Mouse (Mus musculus): ENCODE results near the gene 2410004P03Rik. TPM values are rescaled to one million over a fixed set of nuclear protein-coding genes. Genes with fewer than 3 reads are reported as not detected.

Gene 2410004P03Rik
- polyA plus RNA-seq, 1 experiment from 2014 or later = 0.79 TPM

DNA sequence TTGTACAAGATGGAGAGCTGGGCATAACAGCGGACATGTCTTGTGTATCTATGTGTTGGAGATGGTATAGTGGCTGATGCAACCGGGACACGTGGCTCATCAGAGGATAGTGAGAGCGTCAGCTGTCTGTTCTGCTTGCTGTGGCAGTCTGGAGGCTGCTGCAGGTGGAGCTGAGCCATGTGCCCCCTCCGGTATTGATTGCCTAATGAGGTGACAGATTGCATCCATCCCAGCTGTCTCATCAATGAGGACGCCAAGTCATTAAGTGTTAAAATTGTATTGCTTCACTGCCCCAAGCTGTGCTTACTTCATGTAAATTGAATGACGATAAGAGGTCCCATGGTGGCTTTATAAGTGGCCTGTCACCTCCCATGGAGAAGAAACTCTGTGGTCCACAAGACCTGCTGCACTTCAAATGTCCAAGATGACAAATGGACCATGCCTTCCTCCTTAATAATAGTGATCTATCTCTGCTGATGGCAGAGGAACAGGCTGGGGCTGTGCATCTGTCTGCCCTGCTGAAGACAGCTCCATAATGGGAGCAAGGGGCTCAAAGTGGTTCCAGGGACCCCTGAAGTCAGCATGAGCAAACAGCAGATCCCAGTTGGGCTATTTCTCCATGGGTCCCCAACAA, 37.6 kb upstream of the 2410004P03Rik start:
- H3K4me1 ChIP-seq (ENCODE audit: control insufficient read depth, insufficient read depth, low read length) = no peaks in the 10 kb centered on the region
- 71% methylated on average over 7 of the region's 7 CpGs for WGBS
- ATAC-seq (replicated peaks; ENCODE audit: extremely low read depth, insufficient read depth, low FRiP score) = no peak

GRCm38 (mm10) chr12:17043311-17043710, 31.8 kb upstream of the 2410004P03Rik start:
- Histone ChIP-seq H3K27ac (ENCODE audit: low read length) (no peak overlapping the region), H3K9ac (ENCODE audit: low read length) (no peak overlapping the region), H3K4me2 (ENCODE audit: low read depth, low read length) (no peak overlapping the region), H3K36me3 (ENCODE audit: control insufficient read depth, insufficient read depth) (no peaks in the 10 kb centered on the region), H3K27me3 (ENCODE audit: control insufficient read depth, insufficient read depth, low read length) (no peaks in the 10 kb centered on the region), H3K4me3 (ENCODE audit: low read length) (no peak overlapping the region), H3K4me1 (ENCODE audit: control insufficient read depth, insufficient read depth, low read length) (no peaks in the 10 kb centered on the region), H3K9me3 (replicated peaks; ENCODE audit: control insufficient read depth, low read length) (no peaks in the 10 kb centered on the region)
- WGBS = 53% methylated on average over 5 of the region's 5 CpGs
- ATAC-seq (replicated peaks; ENCODE audit: extremely low read depth, insufficient read depth, low FRiP score) = no peak

More for the DNA sequence above, 37.6 kb upstream of the 2410004P03Rik start:
- H3K4me2 ChIP-seq (ENCODE audit: low read depth, low read length) = no peak overlapping the region
- no peak overlapping the region for H3K9ac ChIP-seq (ENCODE audit: low read length)
- no peak overlapping the region for H3K4me3 ChIP-seq (ENCODE audit: low read length)
- no peaks in the 10 kb centered on the region for H3K27me3 ChIP-seq (ENCODE audit: control insufficient read depth, insufficient read depth, low read length)
- no peaks in the 10 kb centered on the region for H3K36me3 ChIP-seq (ENCODE audit: control insufficient read depth, insufficient read depth)
- no peak overlapping the region for H3K27ac ChIP-seq (ENCODE audit: low read length)
- H3K9me3 ChIP-seq (replicated peaks; ENCODE audit: control insufficient read depth, low read length) = no peaks in the 10 kb centered on the region

GRCm38 (mm10) chr12:17040567-17040966, 29.0 kb upstream of the 2410004P03Rik start:
- H3K27ac ChIP-seq (ENCODE audit: low read length) = no peak overlapping the region
- H3K4me3 ChIP-seq (ENCODE audit: low read length) = no peak overlapping the region
- H3K4me2 ChIP-seq (ENCODE audit: low read depth, low read length) = no peak overlapping the region
- WGBS = 31% methylated on average over 1 of the region's 1 CpGs
- no peak overlapping the region for H3K9ac ChIP-seq (ENCODE audit: low read length)
- no peak for ATAC-seq (replicated peaks; ENCODE audit: extremely low read depth, insufficient read depth, low FRiP score)
- H3K4me1 ChIP-seq (ENCODE audit: control insufficient read depth, insufficient read depth, low read length) = no peaks in the 10 kb centered on the region
- no peaks in the 10 kb centered on the region for H3K36me3 ChIP-seq (ENCODE audit: control insufficient read depth, insufficient read depth)
- no peaks in the 10 kb centered on the region for H3K9me3 ChIP-seq (replicated peaks; ENCODE audit: control insufficient read depth, low read length)
- H3K27me3 ChIP-seq (ENCODE audit: control insufficient read depth, insufficient read depth, low read length) = no peaks in the 10 kb centered on the region

DNA sequence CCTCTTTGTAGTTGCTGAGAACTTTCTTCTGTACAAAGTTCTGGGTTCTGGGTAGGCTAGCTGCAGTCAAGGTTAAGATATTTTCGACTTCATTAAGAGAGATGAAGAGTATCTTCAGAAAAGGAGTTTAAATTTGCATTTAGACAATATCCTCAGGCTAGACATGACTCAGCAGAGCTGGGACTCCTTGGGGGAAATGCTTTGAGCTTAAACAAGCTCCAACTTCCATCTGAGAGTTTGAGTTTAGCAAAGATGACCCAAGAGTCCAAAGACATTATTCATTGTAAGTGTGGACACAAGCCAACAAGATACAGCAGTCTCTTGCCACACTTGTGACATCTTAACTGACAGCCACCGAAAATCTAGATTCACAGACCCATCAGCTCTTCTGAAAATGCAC, 27.9 kb upstream of the 2410004P03Rik start:
- no peaks in the 10 kb centered on the region for H3K4me1 ChIP-seq (ENCODE audit: control insufficient read depth, insufficient read depth, low read length)
- ATAC-seq (replicated peaks; ENCODE audit: extremely low read depth, insufficient read depth, low FRiP score) = no peak
- WGBS = 64% methylated on average over 2 of the region's 2 CpGs

GRCm38 (mm10) chr12:17038246-17038645, 26.7 kb upstream of the 2410004P03Rik start:
- no peak overlapping the region for H3K4me3 ChIP-seq (ENCODE audit: low read length)
- H3K36me3 ChIP-seq (ENCODE audit: control insufficient read depth, insufficient read depth) = no peaks in the 10 kb centered on the region
- no peak overlapping the region for H3K27ac ChIP-seq (ENCODE audit: low read length)
- H3K27me3 ChIP-seq (ENCODE audit: control insufficient read depth, insufficient read depth, low read length) = no peaks in the 10 kb centered on the region
- ATAC-seq (replicated peaks; ENCODE audit: extremely low read depth, insufficient read depth, low FRiP score) = no peak
- H3K9ac ChIP-seq (ENCODE audit: low read length) = no peak overlapping the region
- no peak overlapping the region for H3K4me2 ChIP-seq (ENCODE audit: low read depth, low read length)
- WGBS = 69% methylated on average over 6 of the region's 6 CpGs
- H3K9me3 ChIP-seq (replicated peaks; ENCODE audit: control insufficient read depth, low read length) = no peaks in the 10 kb centered on the region
- no peaks in the 10 kb centered on the region for H3K4me1 ChIP-seq (ENCODE audit: control insufficient read depth, insufficient read depth, low read length)

More for the DNA sequence above, 27.9 kb upstream of the 2410004P03Rik start:
- Histone ChIP-seq H3K27ac (ENCODE audit: low read length) (no peak overlapping the region), H3K4me3 (ENCODE audit: low read length) (no peak overlapping the region), H3K4me2 (ENCODE audit: low read depth, low read length) (no peak overlapping the region), H3K27me3 (ENCODE audit: control insufficient read depth, insufficient read depth, low read length) (no peaks in the 10 kb centered on the region), H3K9me3 (replicated peaks; ENCODE audit: control insufficient read depth, low read length) (no peaks in the 10 kb centered on the region), H3K9ac (ENCODE audit: low read length) (no peak overlapping the region), H3K36me3 (ENCODE audit: control insufficient read depth, insufficient read depth) (no peaks in the 10 kb centered on the region)

DNA sequence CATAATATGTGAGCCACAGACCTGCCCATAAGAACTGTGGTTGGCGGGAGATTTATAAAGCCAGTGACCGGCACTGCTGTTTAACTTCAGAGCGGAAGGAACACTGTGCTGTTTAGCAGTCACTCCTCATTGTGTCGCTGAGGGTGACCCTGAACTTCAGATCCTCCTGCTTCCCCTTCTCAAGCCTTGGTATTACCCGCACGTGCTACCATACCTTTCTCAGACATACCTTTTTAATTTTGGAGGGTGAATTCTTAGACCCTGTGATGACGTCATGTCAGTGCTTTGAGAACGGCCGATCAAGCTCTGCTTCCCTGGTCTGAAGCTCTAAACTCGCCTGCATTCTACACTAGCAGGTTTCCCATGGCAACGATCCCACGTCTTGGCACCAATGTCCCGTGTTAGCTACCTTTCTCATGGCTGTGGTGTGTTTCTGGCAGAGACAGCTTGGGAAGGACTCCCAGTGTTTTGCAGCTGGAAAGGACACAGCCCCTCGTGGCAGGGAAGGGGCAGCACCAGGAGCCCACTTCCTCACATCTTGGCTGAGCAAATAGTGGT, 25.6 kb upstream of the 2410004P03Rik start:
- ATAC-seq (replicated peaks; ENCODE audit: extremely low read depth, insufficient read depth, low FRiP score) = no peak
- Histone ChIP-seq H3K9me3 (replicated peaks; ENCODE audit: control insufficient read depth, low read length) (no peaks in the 10 kb centered on the region), H3K9ac (ENCODE audit: low read length) (no peak overlapping the region), H3K36me3 (ENCODE audit: control insufficient read depth, insufficient read depth) (no peaks in the 10 kb centered on the region), H3K27me3 (ENCODE audit: control insufficient read depth, insufficient read depth, low read length) (no peaks in the 10 kb centered on the region), H3K27ac (ENCODE audit: low read length) (no peak overlapping the region), H3K4me2 (ENCODE audit: low read depth, low read length) (no peak overlapping the region), H3K4me3 (ENCODE audit: low read length) (no peak overlapping the region), H3K4me1 (ENCODE audit: control insufficient read depth, insufficient read depth, low read length) (no peaks in the 10 kb centered on the region)
- WGBS = 67% methylated on average over 14 of the region's 14 CpGs

- no peaks in the 10 kb centered on the region for H3K27me3 ChIP-seq (ENCODE audit: control insufficient read depth, insufficient read depth, low read length)
- 51% methylated on average over 9 of the region's 9 CpGs for WGBS
- H3K27ac ChIP-seq (ENCODE audit: low read length) = no peak overlapping the region
- no peak overlapping the region for H3K4me2 ChIP-seq (ENCODE audit: low read depth, low read length)
- H3K4me3 ChIP-seq (ENCODE audit: low read length) = no peak overlapping the region
- H3K9me3 ChIP-seq (replicated peaks; ENCODE audit: control insufficient read depth, low read length) = no peaks in the 10 kb centered on the region
- no peak overlapping the region for H3K9ac ChIP-seq (ENCODE audit: low read length)
- no peaks in the 10 kb centered on the region for H3K4me1 ChIP-seq (ENCODE audit: control insufficient read depth, insufficient read depth, low read length)
- no peak for ATAC-seq (replicated peaks; ENCODE audit: extremely low read depth, insufficient read depth, low FRiP score)
- H3K36me3 ChIP-seq (ENCODE audit: control insufficient read depth, insufficient read depth) = no peaks in the 10 kb centered on the region
Measured at GRCm38 (mm10) chr12:17036532-17036931, 25.0 kb upstream of the 2410004P03Rik start.

GRCm38 (mm10) chr12:17035128-17035527, 23.6 kb upstream of the 2410004P03Rik start:
- H3K4me3 ChIP-seq (ENCODE audit: low read length) = no peak overlapping the region
- H3K36me3 ChIP-seq (ENCODE audit: control insufficient read depth, insufficient read depth) = no peaks in the 10 kb centered on the region
- peaks cover 2% of the 10 kb centered on the region; the same call in 1 of the 2 replicates for H3K27me3 ChIP-seq (ENCODE audit: control insufficient read depth, insufficient read depth, low read length)
- no peaks in the 10 kb centered on the region for H3K4me1 ChIP-seq (ENCODE audit: control insufficient read depth, insufficient read depth, low read length)
- no peak overlapping the region for H3K4me2 ChIP-seq (ENCODE audit: low read depth, low read length)
- WGBS = 59% methylated on average over 2 of the region's 2 CpGs
- 0 out of 2 replicates have a peak, but pooled peaks have one; percentile 41 for ATAC-seq (replicated peaks; ENCODE audit: extremely low read depth, insufficient read depth, low FRiP score)
- no peak overlapping the region for H3K9ac ChIP-seq (ENCODE audit: low read length)
- H3K27ac ChIP-seq (ENCODE audit: low read length) = no peak overlapping the region
- no peaks in the 10 kb centered on the region for H3K9me3 ChIP-seq (replicated peaks; ENCODE audit: control insufficient read depth, low read length)

DNA sequence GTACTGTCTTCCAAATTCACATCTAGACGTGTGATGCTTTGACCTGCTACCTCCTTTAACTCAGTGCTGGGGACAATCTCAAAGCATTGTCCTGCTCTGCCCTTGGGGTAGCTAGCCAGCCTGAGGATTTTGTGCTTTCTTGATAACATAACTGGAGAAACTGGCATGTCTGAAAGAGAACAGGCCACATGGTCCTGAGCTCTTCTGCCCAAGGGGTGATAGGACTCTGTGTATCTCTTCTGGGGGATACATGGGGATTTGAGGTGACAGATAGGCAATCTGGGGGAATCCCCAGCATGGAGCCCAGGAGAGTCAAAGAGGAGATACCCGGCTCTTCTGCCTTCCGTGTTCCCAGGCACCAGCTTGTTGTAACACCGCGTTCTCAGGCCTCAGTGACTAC, 23.1 kb upstream of the 2410004P03Rik start:
- no peak overlapping the region for H3K9ac ChIP-seq (ENCODE audit: low read length)
- H3K36me3 ChIP-seq (ENCODE audit: control insufficient read depth, insufficient read depth) = no peaks in the 10 kb centered on the region
- H3K27ac ChIP-seq (ENCODE audit: low read length) = no peak overlapping the region
- WGBS = 75% methylated on average over 5 of the region's 5 CpGs
- no peak for ATAC-seq (replicated peaks; ENCODE audit: extremely low read depth, insufficient read depth, low FRiP score)
- no peaks in the 10 kb centered on the region for H3K9me3 ChIP-seq (replicated peaks; ENCODE audit: control insufficient read depth, low read length)
- no peak overlapping the region for H3K4me2 ChIP-seq (ENCODE audit: low read depth, low read length)
- H3K4me1 ChIP-seq (ENCODE audit: control insufficient read depth, insufficient read depth, low read length) = no peaks in the 10 kb centered on the region
- peaks cover 2% of the 10 kb centered on the region; the same call in 1 of the 2 replicates for H3K27me3 ChIP-seq (ENCODE audit: control insufficient read depth, insufficient read depth, low read length)
- no peak overlapping the region for H3K4me3 ChIP-seq (ENCODE audit: low read length)

All from heart, embryonic 16.5 days (tissue).